Mouse (Mus musculus) mouse trophoblast stem cell (cell line): ENCODE measurements around the gene 4931428F04Rik.
"Not testable (repeated sequence)": the region's sequence is repeated elsewhere in the genome, so short reads cannot be mapped to it uniquely, and the experiment has no call there.

ENCODE experiments used
- in situ Hi-C, 2 experiments: fragments of 300-500 bp; cut with MseI, MboI; formaldehyde crosslinking; loops; 2 replicates in 1 of 2; 3 replicates in 1 of 2; pipeline ENCODE4 v1.15.1; 2025

4931428F04Rik gene

DNA sequence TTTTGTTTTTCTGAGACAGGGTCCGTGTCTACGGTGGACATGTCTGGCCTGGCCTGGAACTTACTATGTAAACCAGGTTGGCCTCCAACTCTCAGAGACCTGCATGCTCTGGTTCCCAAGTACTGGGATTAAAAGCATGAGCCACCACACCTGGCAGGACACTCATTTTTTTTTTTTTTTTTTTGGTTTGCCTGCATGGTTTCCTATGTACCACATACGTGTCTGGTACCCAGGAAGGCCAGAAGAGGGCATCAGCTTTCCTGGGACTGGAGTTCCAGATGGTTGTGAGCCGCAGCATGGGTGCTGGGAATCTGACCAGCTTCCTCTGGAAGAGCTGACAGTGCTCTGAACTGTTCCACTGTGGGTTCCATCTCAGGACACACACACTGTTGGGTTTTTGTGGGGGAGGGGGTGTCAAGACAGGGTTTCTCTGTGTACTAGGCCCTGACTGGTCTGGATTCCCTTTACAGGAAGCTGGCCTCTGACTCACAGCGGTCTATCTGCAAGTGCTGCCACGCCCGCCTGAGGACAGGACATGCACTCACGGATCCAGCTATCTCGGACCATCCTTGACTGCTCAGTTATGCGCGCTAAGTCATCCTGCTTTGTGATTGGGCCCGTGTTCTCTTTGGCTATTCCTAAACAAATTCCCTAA is 28.2 kb downstream of the 4931428F04Rik start:
- in situ Hi-C loops, result no loop called here

DNA sequence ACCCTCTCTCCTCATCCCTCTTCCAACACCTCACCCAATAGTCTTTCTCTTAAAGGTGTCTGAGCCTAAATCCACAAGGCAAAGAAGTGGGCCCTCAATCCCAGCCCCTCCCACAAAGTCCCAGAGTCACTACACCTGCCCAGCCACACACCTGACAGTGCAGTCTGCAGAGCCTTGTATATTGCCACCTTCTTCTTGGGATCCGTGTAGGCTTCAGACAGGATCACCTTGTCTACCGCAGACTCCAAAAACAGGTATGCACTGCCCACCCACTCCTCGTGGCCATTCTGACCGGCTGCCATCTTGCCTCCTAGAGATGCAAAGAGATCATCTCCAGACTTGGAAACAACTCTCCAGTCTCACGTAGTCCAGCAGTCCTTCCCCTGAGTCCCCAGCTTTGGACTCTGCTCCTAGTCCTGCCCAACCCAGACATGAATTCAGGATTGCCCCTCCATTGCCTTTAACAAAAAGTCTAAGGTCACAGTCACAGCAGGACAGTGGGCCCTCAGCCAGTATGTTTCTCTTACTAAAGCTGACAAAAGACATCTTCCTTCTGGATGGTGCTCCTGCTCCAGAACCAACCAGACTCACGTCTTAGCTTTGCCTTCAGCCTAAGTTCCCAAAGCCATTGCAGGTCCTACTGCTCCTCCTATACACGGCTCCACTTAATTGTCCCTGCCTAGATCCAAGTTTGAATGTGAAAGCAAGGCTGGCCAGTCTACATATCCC is 29.1 kb downstream of the 4931428F04Rik start:
- in situ Hi-C loops, result no loop called here

DNA sequence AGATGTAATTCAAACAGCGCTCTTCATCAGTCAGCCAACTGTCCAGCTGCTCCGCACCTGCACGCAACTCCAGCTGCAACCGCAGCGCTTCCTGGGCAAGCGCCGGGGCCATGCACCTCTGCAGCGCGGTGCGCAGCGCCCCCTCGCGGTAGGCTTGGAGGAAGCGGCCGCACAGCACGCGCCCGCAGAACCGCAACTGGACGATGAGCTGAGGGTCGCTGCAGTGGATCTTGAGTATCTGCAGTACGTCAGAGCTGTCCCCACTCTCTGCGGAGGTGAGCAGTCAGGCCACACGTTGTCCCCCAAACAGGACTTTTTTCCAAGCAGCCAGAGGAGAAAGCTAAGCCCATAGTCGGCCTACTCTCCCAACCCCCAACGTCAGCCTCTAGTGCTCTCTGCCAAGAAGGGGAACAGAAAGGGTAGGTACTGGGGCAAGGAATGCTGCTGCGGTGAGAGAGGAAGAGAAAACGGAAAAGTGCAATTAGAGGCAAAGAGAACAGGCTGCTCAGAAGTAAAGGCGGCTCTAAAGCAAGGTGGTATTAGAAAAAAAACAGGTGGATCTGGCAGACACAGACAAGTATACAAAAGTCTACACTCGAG is 29.8 kb downstream of the 4931428F04Rik start:
- in situ Hi-C loops, result no loop called here

DNA sequence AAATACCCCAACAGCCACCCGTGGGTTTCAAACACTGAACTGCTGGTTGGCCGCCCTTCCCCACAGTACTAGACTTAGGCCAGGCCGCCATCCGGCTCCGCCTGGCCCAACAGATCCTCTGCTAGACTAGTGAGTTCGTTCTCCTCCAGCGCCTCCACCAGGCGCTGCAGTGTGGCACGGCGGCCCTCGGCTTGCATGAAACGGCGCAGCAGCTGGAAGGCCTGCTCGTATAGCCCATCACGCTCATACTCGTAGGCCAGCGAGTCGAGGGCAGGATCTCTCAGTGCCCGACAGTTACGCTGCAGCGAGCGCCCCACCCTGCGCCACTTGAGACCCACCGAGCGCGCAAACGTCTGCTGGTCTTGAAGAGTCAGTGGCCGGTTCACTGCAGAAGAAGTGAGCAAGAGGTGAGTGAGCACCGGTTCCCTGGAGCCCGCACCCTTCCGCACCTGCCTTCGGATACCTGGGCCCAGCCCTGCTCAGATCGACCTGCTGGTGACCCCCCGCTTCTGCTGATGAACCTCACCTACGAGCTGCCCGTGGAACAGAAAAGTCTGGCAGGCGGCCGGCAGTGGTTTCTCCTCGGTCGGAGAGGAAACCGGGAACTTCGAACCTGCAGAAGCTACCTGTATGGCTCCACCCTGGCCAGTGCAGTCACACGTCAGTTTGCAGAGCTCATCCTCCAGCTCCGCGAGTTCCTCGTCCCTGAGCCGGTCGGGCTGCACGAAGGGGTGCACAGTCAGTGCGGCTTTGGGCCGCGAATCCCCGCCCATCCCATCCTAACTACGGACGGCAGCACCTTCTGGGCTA is 30.5 kb downstream of the 4931428F04Rik start:
- in situ Hi-C loops, result no loop called here

DNA sequence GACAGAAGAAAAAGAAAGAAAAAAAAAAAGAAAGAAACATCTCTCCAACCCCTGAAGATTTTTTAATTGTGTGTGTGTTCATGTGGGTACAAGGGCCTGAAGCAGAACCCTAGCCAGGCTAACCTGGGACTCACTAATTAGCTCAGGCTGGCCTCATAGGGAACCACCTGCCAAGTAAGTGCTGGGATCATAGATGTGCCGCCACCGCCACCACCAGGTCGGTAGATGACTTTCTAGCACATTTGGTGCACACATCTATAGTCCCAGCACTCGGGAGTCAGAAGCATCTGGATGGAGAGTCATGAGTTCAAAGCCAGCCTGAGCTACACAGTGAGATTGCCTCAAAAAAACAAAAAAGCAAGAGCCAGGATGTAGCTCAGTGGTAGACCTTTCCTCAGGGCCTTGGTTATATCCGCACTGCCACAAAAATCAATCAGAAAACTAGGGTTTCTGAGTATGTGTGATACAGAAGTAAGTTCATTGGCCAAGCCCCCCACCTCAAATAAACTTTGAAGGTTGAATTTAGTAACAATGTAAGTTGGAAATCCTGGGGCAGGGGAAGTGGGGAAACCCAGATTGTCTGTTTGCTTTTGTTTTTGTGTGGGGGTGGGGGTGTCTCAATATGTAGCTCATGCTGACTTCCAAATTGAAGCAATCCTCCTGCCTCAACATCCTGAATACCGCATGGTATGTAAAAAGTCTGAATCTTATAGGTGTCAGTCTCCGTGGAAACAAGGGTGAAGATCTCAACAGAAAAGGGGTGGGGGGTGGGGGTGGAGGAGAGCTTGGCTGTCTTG is 32.1 kb downstream of the 4931428F04Rik start:
- in situ Hi-C loops, result no loop called here

DNA sequence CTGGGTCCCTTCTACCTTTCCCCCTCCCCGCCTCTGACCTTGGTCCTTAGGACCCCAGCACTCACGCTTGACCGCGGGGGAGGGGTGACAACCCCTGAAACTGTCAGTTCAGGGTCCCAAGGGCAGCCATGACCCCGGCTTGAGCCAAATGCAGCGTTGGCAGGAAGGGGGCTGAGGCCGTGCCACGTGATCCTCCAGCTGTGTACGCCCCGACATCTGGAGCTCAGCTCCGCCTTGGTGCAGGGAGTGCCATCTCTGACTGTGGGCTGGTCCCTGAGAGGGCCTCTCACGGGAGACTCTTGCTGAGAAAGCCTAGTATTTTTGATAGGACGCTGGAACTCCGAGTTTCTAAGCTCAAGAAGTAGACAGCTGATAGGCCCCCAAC is 34.7 kb downstream of the 4931428F04Rik start, which contains the start of gene B3gnt9:
TSS of gene B3gnt9 (minus strand) at position 188 of the 385 bp plus-strand sequence.
- in situ Hi-C loops, result no loop called here

DNA sequence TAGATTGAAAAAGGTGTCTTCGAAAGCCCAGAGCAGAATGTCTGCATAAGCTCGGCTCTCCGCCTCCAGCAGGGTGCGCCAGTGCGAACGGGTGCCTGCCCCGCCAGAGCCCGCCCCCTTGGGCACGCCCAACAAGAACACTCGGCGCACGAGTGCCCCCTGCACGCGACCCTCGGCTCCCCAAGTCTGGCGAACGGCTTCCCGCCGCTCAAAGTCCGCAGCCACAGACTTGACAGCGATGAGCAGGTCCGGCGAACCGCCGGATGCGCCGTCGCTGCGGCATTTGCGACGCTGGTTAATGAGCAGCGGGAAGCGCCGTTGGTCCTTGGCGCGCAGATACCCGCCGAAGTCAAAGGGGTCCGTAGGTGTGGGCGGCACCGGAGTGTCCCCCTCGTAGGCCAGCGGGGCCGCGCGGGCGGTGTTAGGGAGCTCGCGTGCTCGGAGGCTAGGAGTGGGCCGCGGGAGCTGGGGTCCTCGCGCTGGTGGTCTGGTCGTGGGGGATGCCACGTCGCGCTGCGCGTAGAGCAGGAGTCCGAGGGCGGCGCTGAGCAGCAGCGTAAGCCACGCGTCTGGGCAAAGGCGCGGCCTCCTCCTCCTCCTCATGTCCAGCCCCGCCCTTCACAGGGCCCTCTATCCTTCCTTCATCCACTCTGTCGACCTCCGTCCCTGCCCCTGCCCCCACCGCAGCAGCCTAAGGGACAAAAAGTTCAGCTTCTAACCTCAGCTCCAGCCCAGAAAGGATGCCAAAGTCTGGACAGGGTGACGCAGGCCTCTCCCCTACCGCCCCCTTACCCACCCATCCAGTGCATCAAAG is 35.3 kb downstream of the 4931428F04Rik start:
- in situ Hi-C loops, result no loop called here

DNA sequence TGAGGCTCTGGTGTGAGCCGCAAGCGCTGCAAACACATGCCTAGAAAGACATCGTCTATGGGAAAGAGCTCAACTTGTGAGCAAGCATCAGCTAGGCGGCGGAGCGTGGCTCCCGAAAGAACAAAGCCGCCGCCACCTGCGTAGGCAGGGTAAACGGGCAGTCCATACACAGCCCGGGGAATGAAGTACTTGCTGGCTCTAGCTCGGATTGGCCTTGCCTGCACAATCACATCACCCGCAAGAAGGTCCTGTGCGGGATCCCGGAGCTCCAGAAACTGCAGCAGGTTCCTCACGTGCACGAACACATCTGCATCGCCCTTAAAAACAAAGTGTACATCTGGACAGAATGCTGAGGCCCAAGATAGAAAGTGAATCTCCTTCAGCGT is 35.9 kb downstream of the 4931428F04Rik start:
- in situ Hi-C loops, result no loop called here

DNA sequence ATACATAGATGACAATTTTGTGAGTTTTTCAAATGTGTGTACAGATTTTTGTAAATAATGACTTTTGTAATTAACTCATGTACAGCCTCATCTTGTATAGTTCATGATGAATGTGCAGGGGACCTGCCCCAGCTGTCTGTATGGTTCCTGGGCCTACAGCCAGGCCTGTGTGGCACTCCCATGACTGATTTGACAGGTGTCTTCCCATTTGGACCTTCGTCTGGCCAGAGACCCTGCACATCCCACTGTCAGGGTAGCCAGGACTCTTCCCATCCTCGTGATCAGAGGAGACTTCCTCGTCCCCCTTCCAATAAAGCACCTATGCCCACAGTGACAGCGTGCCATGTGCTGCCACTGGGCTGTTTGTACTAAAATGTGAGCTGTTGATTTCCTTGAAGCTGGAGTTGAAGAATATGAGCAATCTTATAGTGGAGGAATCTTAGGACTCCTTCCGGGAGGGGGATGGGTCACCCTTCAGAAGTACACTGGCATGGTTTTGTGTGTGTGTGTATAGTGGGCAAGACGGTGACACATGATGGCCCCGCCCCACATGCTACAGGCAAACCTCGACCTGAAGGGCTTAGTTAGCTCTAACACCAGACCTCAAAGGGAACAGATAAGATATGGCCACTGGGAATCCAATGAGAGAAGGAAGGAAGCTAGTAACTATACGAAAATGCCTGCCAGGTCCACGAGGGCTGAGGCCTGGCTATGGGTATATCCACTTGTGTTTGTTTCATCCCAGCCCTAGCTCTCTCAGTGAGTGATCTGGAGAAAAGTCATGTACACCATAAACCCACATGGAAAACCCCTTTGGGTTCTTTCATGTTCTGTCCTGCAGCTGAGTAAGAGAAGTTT is 36.8 kb downstream of the 4931428F04Rik start:
- in situ Hi-C loops, result no loop called here

DNA sequence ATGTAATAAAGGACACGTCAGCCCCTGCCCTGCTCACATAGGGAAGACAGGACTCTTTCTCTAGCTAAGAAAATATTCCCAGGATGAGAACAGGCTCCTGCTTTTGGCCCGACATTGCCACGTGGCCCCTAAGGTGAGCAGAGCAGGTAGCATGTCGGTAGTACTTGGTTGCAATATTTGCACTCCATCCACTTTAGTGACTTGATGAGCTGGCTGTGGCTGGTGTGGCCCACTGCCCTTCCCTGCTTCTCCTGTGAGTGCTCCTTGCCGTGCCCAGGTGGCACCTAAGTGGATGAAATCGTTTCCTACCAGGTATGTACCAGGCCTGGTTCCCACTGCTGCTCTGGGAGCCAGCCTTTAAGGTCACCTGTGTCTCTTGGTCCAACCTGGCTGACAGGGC is 37.7 kb downstream of the 4931428F04Rik start:
- in situ Hi-C loops, result no loop called here

DNA sequence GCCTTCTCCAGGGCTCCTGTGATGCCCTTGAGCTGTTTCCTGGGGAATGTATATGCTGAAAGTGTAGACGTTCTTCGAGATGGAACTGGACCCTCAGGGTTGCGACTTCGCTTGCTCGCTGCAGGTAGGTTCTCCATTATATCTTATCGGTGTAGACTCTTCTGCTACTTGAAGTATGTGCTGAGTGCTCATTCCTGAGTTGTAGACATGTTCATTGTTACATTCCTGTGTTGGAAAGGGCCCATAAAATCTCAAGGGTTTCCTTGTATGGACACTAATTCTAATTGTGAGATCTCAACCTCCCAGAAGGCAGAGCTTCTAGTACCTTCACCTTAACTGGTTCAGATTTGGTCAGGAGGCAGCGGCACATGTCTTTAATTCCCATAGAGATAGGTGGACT is 48.6 kb downstream of the 4931428F04Rik start:
- in situ Hi-C loops, result no loop called here

DNA sequence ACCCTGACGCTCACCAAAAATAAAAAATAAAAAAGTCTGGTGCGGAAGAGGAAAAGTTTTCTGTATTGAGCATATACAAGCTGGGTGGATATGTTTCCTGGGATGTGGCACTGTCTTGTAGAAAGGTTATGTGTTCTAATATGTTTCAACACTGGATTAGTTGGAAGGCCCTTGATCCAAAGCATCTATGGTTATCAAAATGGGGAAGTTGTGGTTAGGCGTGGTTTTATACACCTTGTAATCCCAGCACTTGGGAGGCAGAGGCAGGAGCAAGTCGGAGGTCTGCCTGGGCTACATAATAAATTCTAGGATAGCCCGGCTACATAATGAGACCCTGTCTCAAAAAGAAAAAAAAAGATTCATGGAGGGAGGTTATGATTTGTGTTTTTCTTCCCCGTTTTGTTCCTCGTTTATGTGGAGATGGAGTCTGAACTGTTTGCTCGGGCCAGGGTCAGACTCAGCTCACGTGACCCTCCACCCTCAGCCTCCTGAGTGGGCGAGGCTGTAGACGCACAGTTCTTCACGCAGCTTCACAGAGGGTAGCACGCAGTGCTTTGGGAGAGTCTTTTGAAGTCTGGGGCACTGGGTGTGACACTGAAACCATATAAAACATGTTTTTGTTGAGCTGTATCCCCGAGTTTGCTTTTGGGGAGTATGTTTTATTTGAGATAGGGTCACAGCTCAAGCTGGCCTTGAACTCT is 52.1 kb downstream of the 4931428F04Rik start:
- in situ Hi-C loops, result no loop called here

DNA sequence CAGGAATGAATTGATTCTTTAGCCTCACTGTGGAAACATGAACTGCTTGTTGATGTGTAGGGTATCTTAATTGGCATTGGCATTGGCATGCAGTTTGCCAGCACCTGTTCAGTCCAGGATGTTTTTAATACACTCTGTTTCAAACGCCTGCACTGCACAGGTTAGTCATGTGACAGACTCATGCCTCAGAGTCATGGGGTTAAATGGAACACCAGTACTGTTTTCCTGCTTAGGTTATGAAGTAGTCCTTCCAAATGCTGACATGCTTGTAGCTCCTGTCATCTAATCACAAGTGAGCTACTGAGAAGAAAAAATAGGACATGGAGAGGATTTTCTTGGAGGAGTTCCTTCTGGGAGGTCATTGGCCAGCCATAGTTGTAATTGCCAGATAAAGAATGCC is 54.5 kb downstream of the 4931428F04Rik start:
- in situ Hi-C loops, result no loop called here

DNA sequence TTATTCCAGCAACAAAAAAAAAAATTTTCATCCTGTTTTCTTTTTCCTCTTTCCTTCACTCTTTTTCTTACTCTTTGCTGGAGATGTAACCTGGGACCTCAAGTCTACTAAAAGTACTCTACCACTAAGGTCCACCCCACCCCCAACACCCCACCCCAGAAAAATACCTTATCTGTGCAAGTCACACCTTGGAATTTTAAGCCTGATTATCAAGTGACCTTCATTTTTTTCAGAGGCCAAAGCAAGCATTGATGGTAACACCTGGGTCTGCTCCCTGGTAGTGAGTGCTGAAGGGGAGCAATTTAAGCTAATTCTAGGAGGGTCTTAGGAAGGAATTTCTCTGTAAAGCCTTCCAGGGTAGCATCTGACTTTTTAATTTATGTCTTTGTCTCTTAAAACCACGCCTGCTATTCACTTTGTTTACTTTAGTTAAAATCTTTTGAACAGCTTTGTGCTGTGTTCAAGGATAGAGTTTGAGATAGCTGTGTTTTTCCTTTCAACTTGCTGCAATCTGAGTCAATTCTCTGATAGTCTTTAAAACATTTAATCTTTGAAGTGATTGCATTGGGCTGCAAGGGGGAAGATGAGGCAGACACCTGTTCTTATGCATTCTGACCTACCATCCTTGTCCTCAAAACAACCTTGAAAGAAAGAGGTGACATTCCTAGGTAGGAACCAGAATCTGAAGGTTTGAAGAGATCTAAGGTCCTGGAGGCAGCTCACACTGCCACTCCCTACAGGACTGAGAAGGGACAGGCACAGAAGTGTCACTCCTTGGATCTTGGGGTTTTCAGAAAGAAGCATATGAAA is 56.3 kb downstream of the 4931428F04Rik start:
- in situ Hi-C loops, result no loop called here

DNA sequence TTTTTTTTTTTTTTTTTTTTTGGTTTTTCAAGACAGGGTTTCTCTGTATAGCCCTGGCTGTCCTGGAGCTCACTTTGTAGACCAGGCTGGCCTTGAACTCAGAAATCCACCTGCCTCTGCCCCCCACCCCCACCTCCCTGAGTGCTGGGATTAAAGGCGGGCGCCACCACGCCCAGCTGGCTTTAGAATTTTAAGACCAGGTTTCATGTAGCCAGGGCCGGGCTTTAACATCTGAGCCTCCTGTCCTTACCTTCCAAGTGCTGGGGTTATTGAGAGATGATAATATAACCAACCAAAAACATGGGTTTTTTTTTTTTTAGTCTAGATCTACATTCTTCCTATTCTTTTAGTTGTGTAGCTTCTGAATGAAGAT is 57.4 kb downstream of the 4931428F04Rik start:
- in situ Hi-C loops, result not testable (repeated sequence)

DNA sequence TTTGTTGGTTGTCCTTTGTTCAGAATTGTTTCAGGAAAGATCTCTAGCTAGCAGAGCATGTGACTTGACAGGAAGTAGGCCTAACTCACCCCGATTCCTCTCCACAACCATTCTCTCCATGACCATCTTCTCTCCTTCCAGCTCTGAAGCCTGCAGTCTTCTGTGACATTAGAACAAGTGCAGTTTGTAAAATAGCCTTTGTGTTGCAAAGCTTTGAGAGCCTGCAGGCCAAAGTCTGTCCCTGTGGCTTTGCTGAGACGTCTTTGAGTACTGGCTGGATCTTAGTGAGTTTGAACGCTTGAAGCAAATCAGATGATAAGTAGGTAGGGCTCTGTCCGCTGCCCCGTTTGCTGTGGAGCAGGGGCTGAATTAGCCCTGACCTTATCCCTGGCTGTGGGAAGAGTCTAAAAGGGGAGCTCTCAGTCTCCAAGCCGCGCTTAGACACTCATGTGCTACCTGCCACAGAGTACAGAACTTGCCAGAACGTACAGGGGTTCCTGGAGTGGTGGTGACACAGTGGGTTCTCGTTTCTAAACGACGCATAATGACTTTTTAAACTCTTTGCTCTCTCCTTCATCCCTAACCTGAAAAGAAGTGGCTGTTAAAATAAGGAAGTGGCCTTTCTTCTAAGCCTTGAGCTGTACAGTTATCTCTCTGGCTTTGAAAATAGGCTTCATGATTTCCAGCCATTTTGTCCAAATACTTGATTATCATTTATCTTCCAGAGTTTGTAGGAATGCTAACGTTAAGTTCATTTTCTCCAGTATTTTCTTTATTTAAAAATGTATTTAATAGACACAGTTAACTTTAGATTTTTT is 58.0 kb downstream of the 4931428F04Rik start:
- in situ Hi-C loops, result no loop called here
